Mouse (Mus musculus) layer of hippocampus, postnatal 10 days (tissue): ENCODE results near the gene Atp2a2. TPM values are rescaled to one million over a fixed set of nuclear protein-coding genes. Genes with fewer than 3 reads are reported as not detected.
A peak's percentile ranks its signal among the peaks of the same experiment; 100 is the strongest.

Experiments
- DNase-seq, 2 experiments: peaks; one replicate each; pipeline ENCODE4 v3.0.0; 2021; ENCODE audit warnings: low spot score in 2 of 2
- total RNA-seq, 2 experiments: library from RNA; stranded (reverse); gene quantifications; 2 replicates each; pipeline ENCODE4 v1.2.3; 2021

Gene Atp2a2
- total RNA-seq, 2 experiments from 2014 or later: 511 to 561 TPM

DNA sequence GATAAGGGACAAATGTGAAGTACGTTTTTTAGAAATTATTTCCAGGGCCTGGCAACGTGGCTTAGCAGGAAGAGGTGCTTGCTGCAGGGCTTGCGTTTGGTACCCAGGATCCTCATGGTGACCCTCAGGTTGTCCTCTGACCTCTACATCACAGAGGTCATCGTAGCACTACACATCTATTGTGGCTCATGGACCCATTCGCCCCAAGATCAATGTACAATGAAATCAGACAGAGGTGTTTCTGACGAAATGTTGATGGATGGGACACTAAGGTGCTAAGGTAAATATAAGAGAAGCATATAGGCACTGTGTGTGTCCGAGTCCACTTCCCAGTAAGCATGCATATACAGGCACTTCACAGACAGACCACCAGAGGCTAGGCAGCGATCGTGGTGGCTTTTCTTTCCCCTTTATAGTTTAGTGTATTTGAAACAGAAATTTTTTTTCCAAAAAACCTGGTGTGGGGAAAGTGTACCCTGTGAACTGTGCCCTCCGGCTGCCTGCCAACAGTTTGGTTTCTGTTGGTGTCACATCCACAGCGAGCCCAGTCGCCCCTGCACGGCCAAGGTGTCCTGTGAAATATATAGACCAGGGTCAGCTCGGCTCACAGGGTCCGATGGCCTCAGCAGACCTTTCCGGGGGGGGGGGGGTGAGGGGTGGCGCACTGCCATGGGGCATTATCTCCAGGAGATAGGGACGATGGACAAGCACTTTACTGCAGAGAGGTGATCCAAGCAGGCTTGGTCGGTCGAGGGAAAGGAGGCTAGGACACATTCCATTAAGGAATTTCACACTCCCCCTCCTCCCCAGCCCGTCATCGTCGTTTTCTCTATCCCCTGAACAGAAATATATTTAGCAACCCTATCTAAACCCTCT lies 18.5 kb upstream of the Atp2a2 start:
- DNase-seq: no peak

- no peak for DNase-seq
Observed at GRCm38 (mm10) chr5:122519043-122519660, 17.1 kb upstream of the Atp2a2 start.

GRCm38 (mm10) chr5:122518247-122518646 lies 16.2 kb upstream of the Atp2a2 start:
- no peak for DNase-seq

GRCm38 (mm10) chr5:122516901-122517300 lies 14.9 kb upstream of the Atp2a2 start:
- DNase-seq: no peak

DNA sequence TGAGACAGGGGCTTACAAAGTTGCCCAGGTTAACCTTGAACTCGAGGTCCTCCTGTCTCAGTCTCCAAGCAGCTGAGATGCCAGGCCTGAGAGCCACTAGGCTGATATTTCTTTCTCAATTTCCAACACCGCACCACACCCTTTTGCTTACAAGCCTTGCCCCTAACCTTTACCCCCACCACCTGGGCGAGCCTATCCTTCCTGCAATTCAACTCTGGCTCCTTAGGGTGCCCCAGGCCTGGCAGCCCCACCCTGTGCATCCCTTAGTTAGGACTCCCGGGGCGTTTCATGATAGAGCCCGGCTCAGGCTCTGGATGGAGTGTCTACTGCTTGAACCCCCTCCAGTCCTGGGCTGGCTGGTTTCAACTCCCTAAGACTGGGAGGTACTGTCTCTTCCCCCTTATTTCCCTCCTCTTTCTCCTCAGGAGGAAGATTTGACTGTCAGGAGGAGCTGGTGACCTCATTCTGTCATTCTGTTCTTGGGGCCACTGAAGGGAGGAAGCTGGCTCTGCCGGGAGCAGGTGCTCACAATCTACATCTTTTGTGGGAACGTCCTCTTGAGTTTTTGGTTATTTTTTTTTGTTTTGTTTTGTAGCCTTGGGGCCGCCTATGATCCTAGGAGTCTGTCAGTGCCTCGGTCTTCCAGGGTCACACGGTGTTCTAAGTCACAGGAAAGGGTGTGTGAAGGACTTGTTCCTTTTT lies 14.2 kb upstream of the Atp2a2 start:
- DNase-seq: no peak

GRCm38 (mm10) chr5:122514127-122514521 lies 12.1 kb upstream of the Atp2a2 start:
- no peak for DNase-seq

DNA sequence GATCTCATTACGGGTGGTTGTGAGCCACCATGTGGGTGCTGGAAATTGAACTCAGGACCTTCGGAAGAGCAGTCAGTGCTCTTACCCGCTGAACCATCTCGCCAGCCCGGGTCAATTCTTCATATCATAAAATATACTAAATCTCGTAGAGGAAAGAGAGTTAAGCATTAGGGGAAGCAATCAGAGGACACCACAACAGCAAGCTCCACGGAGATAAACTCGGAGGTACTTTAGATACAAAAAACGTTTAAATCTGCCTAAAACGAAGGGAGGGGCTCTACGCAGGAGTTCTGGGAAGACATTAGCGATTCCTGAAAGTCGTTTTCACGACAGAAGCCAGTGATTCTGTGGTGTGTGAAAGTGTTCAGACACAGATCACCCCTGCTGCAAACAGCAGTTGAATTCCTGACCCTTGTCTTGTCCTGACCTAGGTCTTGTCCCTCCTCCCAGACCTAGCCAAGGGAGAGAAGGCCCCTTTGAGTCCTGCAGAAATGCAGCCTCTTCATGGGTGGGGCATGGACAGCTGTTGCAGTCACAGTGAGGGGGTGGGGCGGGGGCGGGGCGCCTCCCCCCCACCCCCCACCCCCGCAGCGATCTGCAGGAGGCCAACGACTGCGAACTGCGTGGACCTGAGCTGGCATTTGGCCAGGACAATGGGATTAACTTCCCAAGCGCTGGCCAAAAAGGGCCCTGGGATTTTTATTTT lies 11.5 kb upstream of the Atp2a2 start:
- no peak for DNase-seq

DNA sequence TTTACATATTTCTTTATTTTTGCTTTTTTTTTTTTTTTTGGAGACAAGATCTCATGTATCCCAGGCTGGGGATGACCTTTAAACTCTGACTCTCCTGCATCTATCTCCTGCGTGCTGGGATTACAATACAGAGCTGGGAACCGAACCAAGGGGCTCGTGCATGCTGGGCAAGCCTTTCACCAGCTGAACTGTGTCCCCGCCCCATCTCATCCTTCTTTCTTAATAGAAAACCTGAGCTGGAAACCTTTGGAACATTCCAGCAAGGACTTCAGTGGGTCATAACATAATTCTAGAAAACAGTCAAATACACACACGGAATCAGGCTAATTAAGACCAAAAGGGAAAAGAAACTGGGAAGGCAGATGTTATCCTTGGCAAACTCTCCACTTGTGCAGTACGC lies 10.0 kb upstream of the Atp2a2 start:
- DNase-seq: no peak

DNA sequence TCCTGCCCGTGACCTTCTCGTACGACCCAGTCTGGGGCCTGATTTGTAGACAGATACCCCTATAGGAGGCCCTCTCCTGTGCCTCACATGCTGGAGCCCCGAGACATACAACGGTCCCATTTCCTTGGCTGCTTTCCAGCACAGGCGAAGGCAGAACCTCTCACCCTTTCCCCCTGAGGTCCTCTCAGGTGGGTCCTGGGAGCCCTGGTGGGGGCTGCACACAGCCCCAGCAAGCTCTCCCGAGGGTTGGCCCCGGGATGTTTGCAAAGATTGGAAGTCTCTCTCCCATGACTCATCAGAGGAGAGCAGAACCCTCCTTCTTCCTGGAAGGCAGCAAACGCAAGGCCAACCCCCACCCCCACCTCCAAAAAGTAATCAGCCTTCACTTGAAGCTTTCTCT lies 9.4 kb upstream of the Atp2a2 start:
- DNase-seq: no peak

GRCm38 (mm10) chr5:122510651-122511157 lies 8.7 kb upstream of the Atp2a2 start:
- DNase-seq: no peak

GRCm38 (mm10) chr5:122509608-122510007 lies 7.6 kb upstream of the Atp2a2 start:
- no peak for DNase-seq

DNA sequence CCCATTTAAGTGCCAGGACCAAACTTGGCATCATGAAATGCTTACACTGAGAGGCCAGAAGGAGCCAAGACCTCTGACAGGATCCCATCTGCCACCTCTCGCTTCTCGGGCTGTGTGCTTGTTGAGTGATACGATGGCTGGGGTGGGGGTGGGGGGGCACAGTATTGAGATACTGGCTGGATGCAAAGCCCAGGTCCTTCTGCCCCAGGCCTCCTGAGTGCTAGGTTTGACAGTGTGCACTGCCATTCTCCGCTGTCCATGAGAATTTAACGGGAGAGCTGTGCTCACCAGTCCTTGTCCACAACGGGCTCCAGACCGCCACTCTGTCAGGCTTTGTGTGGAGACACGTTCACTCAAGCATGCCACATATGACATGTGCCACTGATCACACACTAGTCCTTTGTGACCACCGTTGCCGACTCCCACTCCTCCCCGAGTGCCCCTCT lies 6.9 kb upstream of the Atp2a2 start:
- DNase-seq: no peak

GRCm38 (mm10) chr5:122507396-122507795 lies 5.4 kb upstream of the Atp2a2 start:
- DNase-seq: no peak

- no peak for DNase-seq
Observed at GRCm38 (mm10) chr5:122506462-122506861, 4.4 kb upstream of the Atp2a2 start.

DNA sequence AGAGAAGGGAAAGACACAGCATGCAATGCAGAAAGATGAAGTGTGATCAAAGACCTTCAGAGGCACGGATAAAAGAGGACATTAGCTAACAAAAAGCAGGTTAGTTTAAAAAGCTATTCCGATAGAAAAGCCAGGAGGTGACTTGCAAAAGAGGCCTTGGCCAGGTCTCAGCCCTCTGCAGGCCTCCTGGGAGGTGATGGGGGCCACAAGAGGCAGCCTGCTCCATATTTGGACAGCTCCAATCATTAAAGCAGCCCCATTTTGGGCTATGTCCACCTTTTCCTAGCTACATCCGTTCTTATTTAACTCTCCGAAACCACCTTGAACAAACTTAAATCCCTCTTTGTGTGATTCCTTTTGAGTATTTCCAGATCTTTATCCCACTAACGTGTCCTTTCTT lies 3.5 kb upstream of the Atp2a2 start:
- no peak for DNase-seq

GRCm38 (mm10) chr5:122503760-122504119 lies 1.7 kb upstream of the Atp2a2 start:
- DNase-seq: no peak

GRCm38 (mm10) chr5:122503015-122503759 lies 1.2 kb upstream of the Atp2a2 start:
- no peak for DNase-seq

DNA sequence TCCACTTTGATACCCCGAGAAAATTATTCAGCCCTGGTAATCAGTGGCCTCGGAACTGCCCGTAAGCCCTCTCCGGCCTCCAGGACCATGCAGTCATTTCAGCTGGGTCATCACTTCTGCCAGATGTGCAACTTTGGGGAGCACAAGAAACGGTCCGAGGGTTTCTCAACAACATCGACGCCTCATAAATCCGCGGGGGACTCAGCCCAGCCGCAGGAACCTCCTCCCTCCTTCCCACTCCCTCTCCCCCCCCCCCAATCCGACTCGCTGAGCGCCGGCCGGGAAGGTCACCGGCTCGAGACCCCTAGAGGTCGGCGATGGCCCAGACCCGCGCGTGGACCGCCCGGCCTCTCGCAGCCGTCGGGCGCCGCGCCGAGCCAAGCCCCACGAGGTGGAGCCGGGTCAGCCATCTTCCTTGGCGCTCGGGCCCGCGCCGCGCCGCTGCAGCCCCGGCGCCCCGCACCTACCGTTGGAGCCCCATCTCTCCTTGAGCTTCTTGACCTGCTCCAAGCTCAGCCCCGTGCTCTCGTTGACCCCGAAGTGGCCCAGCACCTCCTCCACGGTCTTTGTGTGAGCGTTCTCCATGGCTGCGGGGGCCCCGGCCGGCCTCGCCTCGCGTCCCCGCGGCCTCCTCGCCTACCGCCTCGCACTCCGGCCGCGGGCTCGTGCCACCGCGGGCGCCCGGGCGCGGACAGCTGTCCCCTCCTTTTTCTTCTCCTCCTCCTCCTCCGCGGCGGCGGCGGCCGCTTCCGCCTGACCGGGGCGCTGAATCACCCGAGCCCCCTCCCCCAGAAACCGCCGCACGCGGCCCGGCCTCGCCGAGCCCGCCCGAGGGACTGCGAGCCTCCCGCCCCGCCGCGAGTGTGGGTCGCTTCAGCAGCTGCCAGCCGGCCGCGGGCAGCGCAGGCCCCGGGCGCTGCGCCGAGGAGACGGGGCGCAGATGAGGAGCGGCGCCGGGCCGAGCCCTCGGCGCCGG lies 636 bp downstream of the Atp2a2 start:
- DNase-seq: peak; percentile 53 to 70

GRCm38 (mm10) chr5:122500563-122500962 lies 1.5 kb downstream of the Atp2a2 start:
- no peak for DNase-seq
